Mouse (Mus musculus) natural killer cell, adult 2 months (primary cell): ENCODE measurements around the gene Maml2.

Experiments
- DNase-seq, 2 experiments: peaks; one replicate each; pipeline ENCODE4 v3.0.0; 2022; ENCODE audit warnings: low spot score in 2 of 2

Gene Maml2

GRCm38 (mm10) chr9:13492807-13493206, 195.1 kb downstream of the Maml2 start:
- no peak for DNase-seq

GRCm38 (mm10) chr9:13493746-13494145, 196.0 kb downstream of the Maml2 start:
- no peak for DNase-seq

- DNase-seq, result no peak
Measured at GRCm38 (mm10) chr9:13495530-13495929, 197.8 kb downstream of the Maml2 start.

GRCm38 (mm10) chr9:13497016-13497415, 199.3 kb downstream of the Maml2 start:
- DNase-seq, result no peak

GRCm38 (mm10) chr9:13497690-13498333, 200.1 kb downstream of the Maml2 start:
- no peak for DNase-seq

GRCm38 (mm10) chr9:13500045-13500444, 202.3 kb downstream of the Maml2 start:
- no peak for DNase-seq

GRCm38 (mm10) chr9:13505024-13505423, 207.3 kb downstream of the Maml2 start:
- no peak for DNase-seq

GRCm38 (mm10) chr9:13506956-13507821, 209.4 kb downstream of the Maml2 start:
- DNase-seq, result no peak

GRCm38 (mm10) chr9:13507822-13508188, 210.0 kb downstream of the Maml2 start:
- no peak for DNase-seq

GRCm38 (mm10) chr9:13509751-13510150, 212.0 kb downstream of the Maml2 start:
- peak in 1 of 2 experiments; percentile 41 for DNase-seq

- no peak for DNase-seq
Measured at GRCm38 (mm10) chr9:13510621-13511369, 213.0 kb downstream of the Maml2 start.

GRCm38 (mm10) chr9:13513135-13513534, 215.4 kb downstream of the Maml2 start:
- no peak for DNase-seq

GRCm38 (mm10) chr9:13514435-13514834, 216.7 kb downstream of the Maml2 start:
- DNase-seq, result no peak

- no peak for DNase-seq
Measured at GRCm38 (mm10) chr9:13515976-13516375, 218.2 kb downstream of the Maml2 start.

- DNase-seq, result no peak
Measured at GRCm38 (mm10) chr9:13518031-13518430, 220.3 kb downstream of the Maml2 start.

- DNase-seq, result no peak
Measured at GRCm38 (mm10) chr9:13518441-13518971, 220.7 kb downstream of the Maml2 start.

GRCm38 (mm10) chr9:13522061-13522820, 224.5 kb downstream of the Maml2 start:
- no peak for DNase-seq

GRCm38 (mm10) chr9:13523046-13523445, 225.3 kb downstream of the Maml2 start:
- no peak for DNase-seq

GRCm38 (mm10) chr9:13525075-13525474, 227.3 kb downstream of the Maml2 start:
- no peak for DNase-seq

- no peak for DNase-seq
Measured at GRCm38 (mm10) chr9:13525561-13526255, 228.0 kb downstream of the Maml2 start.

- no peak for DNase-seq
Measured at GRCm38 (mm10) chr9:13530575-13530974, 232.8 kb downstream of the Maml2 start.
